Mouse (Mus musculus) forebrain, embryonic 12.5 days (tissue): Measurements from ENCODE around the gene Nr1i3. TPM values are rescaled to one million over a fixed set of nuclear protein-coding genes. Genes with fewer than 3 reads are reported as not detected.
A peak's percentile ranks its signal among the peaks of the same experiment; 100 is the strongest.

Source experiments
- ATAC-seq: fragments of 200-750 bp; cut with Nextera tagmentation; 2 replicates; pipeline ENCODE4 v1.8.0; 2017; ENCODE audit warnings: moderate TSS enrichment; ENCODE audit not compliant: low FRiP score
- H3K27ac ChIP-seq: fragments of 300-500 bp; sonication (generic); 2 replicates; pipeline ENCODE4 v1.5.1; 2016; ENCODE audit warnings: mild to moderate bottlenecking
- H3K27me3 ChIP-seq: fragments of 300-500 bp; sonication (generic); 2 replicates; pipeline ENCODE4 v1.6.1; 2016; ENCODE audit warnings: mild to moderate bottlenecking
- H3K36me3 ChIP-seq: fragments of 300-500 bp; sonication (generic); replicated peaks from 2 replicates; pipeline ENCODE4 v1.6.1; 2016; ENCODE audit warnings: mild to moderate bottlenecking
- H3K4me1 ChIP-seq: fragments of 300-500 bp; sonication (generic); 2 replicates; pipeline ENCODE4 v1.6.1; 2016
- H3K4me2 ChIP-seq: fragments of 300-500 bp; sonication (generic); 2 replicates; pipeline ENCODE4 v1.6.1; 2016; ENCODE audit warnings: mild to moderate bottlenecking, moderate library complexity
- H3K4me3 ChIP-seq: fragments of 300-500 bp; sonication (generic); replicated peaks from 2 replicates; pipeline ENCODE4 v1.5.1; 2016; ENCODE audit warnings: mild to moderate bottlenecking
- H3K9ac ChIP-seq: fragments of 300-500 bp; sonication (generic); 2 replicates; pipeline ENCODE4 v1.6.1; 2016; ENCODE audit warnings: mild to moderate bottlenecking
- H3K9me3 ChIP-seq: fragments of 300-500 bp; sonication (generic); 2 replicates; pipeline ENCODE4 v1.6.1; 2016
- WGBS: fragments of 180-500 bp; shearing (Covaris S2); methylation state at CpG from one replicate; pipeline ENCODE4 v1.1.7; 2016; 5-methylcytosine and 5-hydroxymethylcytosine counted together
- polyA plus RNA-seq: library from polyadenylated mRNA; unstranded; fragments of >200 nt; fragmentation: Nextera tagmentation; extraction: Ambion mirVana; gene quantifications from 2 replicates; pipeline ENCODE4 v1.2.1, GENCODE M21; 2016

Gene Nr1i3
- polyA plus RNA-seq, 1 experiment from 2014 or later: 0.22 TPM

DNA sequence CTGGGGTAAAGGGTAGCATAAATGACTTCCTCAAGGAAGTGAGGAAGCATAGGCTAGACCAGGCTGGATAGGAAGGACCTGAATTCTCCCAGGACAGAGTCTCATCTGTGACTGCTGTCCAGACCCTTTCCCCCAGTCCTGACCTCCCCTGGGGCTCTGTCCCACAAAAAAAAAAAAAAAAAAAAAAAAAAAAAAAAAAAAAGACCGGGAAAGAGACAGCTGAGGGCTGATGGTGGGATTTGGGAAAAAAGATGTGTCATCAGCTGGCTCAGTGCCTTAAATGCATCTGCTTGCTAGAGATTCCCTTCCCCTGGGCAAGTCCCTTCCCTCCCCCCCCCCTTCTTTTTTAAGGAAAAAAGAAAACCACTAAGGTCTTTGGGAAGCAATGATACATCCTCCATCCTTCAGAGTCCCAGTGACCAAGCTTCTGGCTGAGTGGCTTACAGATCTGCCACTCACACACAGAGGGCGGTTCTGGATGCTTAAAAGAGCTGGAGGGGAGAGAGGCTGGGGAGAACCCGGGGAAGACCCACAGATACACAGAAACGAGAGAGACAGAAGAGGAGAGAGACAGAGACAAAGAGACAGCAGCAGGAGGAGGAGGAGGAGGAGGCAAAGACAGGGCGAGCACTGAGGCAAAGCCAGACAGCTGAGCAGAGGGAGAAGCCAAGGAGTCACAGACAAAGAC, 36.3 kb downstream of the Nr1i3 start, which contains the start of gene Adamts4:
Gene Adamts4, plus strand, starts transcription at position 509 of the 688 bp plus-strand sequence.
- Histone ChIP-seq H3K27me3 (peaks cover 5% of the 10 kb centered on the region), H3K4me1 (peaks cover 58% of the 10 kb centered on the region)
- no peak for ATAC-seq

DNA sequence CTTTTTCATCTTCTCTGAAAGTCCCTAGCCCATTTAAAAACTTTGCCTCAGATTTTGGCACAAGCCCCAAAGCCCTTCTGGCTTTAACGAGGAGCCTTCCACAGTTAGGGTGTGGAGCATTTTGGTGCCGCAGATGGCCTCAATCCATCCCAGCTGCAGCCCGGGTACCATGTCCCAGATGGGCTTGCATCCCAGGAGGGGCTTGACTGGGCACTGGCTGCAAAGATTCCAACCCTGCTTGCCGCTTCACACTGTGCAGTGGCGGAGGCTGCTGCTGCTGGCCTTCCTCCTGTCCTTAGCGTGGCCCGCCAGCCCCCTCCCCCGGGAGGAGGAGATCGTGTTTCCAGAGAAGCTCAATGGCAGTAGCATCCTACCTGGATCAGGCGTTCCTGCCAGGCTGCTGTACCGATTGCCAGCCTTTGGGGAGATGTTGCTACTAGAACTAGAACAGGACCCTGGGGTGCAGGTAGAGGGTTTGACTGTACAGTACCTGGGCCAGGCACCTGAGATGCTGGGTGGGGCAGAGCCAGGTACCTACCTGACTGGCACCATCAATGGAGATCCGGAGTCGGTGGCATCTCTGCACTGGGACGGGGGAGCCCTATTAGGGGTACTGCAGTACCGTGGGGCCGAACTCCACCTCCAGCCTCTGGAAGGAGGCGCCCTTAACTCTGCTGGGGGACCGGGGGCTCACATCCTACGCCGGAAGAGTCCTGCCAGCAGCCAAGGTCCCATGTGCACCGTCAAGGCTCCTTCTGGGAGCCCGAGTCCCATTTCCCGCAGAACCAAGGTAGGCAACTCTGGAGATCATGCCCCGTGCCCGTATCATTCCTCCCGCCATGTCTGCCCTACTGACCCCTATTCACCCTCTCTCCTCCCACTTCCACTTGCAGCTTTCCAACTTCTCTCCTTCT, 37.2 kb downstream of the Nr1i3 start, which contains the start of gene Ndufs2:
Gene Ndufs2, minus strand, starts transcription at position 709 of the 914 bp plus-strand sequence.
- no peak for ATAC-seq
- H3K36me3 ChIP-seq: no peaks in the 10 kb centered on the region
- H3K4me3 ChIP-seq: peak within 1 kb of the TSS; percentile 22
- H3K27me3 ChIP-seq: peaks cover 5% of the 10 kb centered on the region
- WGBS: 12% methylated on average over 26 of the region's 26 CpGs
- H3K27ac ChIP-seq: peak within 1 kb of the TSS; percentile 72
- peak within 1 kb of the TSS; percentile 47 for H3K4me2 ChIP-seq
- peak within 1 kb of the TSS; percentile 44 for H3K9ac ChIP-seq
- H3K4me1 ChIP-seq: peaks cover 52% of the 10 kb centered on the region
- H3K9me3 ChIP-seq: no peaks in the 10 kb centered on the region

More for the DNA sequence above, 36.3 kb downstream of the Nr1i3 start, which contains the start of gene Adamts4:
- peak within 1 kb of the TSS; percentile 72 for H3K27ac ChIP-seq
- H3K4me2 ChIP-seq: peak within 1 kb of the TSS; percentile 47
- H3K9me3 ChIP-seq: no peaks in the 10 kb centered on the region
- H3K9ac ChIP-seq: peak within 1 kb of the TSS; percentile 44
- H3K4me3 ChIP-seq: peak within 1 kb of the TSS; percentile 22
- H3K36me3 ChIP-seq: peaks cover 6% of the 10 kb centered on the region
- 21% methylated on average over 5 of the region's 5 CpGs for WGBS

DNA sequence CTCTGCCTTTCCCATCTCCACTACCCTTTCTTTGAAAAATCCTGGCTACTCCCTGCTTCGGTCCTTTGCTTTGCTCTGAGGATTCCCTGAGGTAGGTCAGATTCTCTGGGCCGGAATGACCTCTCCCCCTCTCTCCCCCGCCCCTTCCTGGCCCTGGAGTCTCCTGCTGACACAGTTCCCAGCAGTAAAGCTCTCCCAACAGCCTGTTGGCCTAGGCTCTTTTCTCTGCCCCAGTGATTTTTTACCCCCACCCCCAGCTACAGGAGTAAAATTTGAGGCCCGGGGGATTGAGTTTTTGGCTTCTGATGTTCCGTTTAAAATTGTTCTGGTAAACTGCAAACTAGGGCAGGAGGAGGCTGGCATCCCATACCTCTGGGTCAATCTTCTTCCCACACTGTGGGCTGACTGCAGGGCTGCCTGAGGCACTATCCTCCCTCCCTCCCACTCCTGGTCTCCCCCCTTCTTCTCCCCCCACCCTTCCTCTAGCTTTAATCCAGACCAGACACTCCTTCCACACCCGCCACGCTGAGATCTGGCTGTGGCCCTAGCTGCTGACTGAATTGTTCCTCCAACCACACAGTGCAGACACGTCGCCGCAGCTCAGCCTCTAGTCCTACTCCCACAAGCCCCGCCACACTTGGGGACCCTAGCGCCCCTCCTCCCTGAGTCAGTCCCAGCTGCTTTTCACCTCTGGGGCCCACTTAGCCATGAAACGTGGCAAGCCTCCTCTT, 38.0 kb downstream of the Nr1i3 start:
- Histone ChIP-seq H3K27ac (peak overlapping the region; percentile 72), H3K4me2 (peak overlapping the region; percentile 47), H3K9me3 (no peaks in the 10 kb centered on the region), H3K36me3 (no peaks in the 10 kb centered on the region), H3K4me1 (peaks cover 46% of the 10 kb centered on the region), H3K27me3 (peaks cover 5% of the 10 kb centered on the region), H3K9ac (peak overlapping the region; percentile 44), H3K4me3 (peak overlapping the region; percentile 22)
- WGBS: 2% methylated on average over 13 of the region's 13 CpGs
- ATAC-seq: no peak

DNA sequence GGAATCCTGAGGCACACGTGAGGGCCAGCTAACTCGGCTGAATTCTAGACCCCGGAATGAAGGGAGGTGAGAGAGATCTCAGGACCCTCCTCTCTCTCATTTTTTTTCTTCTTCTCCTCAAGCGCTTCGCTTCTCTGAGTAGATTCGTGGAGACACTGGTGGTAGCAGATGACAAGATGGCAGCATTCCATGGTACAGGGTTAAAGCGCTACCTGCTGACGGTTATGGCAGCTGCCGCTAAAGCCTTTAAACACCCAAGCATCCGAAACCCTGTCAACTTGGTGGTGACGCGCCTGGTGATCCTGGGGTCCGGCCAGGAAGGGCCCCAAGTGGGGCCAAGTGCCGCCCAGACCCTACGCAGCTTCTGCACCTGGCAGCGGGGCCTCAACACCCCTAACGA, 38.6 kb downstream of the Nr1i3 start:
- no peak for ATAC-seq
- Histone ChIP-seq H3K27me3 (peaks cover 5% of the 10 kb centered on the region), H3K9me3 (no peaks in the 10 kb centered on the region), H3K36me3 (no peaks in the 10 kb centered on the region), H3K4me3 (peak overlapping the region; percentile 13; the same call in 1 of the 2 replicates), H3K9ac (peak overlapping the region; percentile 36), H3K4me1 (peaks cover 44% of the 10 kb centered on the region), H3K27ac (peak overlapping the region; percentile 72), H3K4me2 (peak overlapping the region; percentile 47)
- WGBS: 55% methylated on average over 17 of the region's 17 CpGs

DNA sequence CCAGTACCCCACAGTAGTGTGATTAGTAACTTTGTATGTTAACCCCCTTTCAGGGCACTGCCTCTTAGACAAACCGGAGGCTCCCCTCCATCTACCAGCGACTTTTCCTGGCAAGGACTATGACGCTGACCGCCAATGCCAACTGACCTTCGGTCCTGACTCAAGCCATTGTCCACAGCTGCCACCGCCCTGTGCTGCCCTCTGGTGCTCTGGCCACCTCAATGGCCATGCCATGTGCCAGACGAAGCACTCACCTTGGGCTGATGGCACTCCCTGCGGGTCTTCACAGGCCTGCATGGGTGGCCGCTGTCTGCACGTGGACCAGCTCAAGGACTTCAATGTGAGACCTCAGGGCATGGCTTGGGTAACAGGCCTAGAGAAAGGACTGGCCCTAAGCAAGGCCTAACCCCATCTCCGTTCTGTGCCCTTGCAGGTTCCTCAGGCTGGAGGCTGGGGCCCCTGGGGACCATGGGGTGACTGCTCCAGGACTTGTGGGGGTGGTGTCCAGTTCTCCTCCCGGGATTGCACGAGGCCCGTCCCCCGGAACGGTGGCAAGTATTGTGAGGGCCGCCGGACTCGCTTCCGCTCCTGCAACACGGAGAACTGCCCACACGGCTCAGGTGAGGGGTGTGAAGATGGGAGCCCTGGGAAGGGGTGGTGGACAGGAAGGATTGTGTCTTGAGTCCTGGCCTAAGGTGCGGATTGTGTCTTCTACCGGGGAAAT, 42.5 kb downstream of the Nr1i3 start:
- Histone ChIP-seq H3K36me3 (no peaks in the 10 kb centered on the region), H3K4me3 (no peak overlapping the region), H3K9ac (no peak overlapping the region), H3K4me1 (peaks cover 18% of the 10 kb centered on the region), H3K27ac (no peak overlapping the region), H3K9me3 (no peaks in the 10 kb centered on the region), H3K4me2 (no peak overlapping the region), H3K27me3 (peaks cover 10% of the 10 kb centered on the region)
- WGBS: 90% methylated on average over 24 of the region's 24 CpGs
- no peak for ATAC-seq

DNA sequence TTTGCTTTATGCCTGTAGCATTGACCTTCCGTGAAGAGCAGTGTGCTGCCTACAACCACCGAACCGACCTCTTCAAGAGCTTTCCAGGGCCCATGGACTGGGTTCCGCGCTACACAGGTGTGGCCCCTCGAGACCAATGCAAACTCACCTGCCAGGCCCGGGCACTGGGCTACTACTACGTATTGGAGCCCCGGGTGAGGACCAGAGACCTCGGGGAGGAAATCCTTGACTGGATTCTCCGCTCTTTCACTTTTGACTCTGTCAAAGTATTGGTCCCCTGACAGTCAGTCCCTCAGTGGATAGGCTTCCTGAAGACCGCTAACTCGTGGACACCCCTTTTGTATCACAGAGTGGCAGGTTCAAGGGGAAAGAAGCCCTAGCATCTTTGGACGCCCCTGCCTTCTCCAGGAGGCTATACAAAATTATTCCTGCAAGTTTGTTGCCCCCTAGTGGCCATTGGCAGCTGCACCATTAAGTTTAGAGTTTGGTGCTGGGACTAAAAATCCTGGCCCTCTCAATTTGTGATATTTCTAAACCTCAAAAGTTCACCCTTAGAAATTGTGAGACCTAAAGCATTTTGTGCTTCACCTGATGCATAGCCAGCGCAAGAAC, 43.3 kb downstream of the Nr1i3 start:
- no peaks in the 10 kb centered on the region for H3K36me3 ChIP-seq
- no peak overlapping the region for H3K4me2 ChIP-seq
- peaks cover 12% of the 10 kb centered on the region for H3K4me1 ChIP-seq
- H3K27me3 ChIP-seq: peaks cover 10% of the 10 kb centered on the region
- no peak overlapping the region for H3K9ac ChIP-seq
- ATAC-seq: peak; percentile 28; the same call in 1 of the 2 replicates
- no peaks in the 10 kb centered on the region for H3K9me3 ChIP-seq
- no peak overlapping the region for H3K27ac ChIP-seq
- no peak overlapping the region for H3K4me3 ChIP-seq
- 69% methylated on average over 15 of the region's 15 CpGs for WGBS

DNA sequence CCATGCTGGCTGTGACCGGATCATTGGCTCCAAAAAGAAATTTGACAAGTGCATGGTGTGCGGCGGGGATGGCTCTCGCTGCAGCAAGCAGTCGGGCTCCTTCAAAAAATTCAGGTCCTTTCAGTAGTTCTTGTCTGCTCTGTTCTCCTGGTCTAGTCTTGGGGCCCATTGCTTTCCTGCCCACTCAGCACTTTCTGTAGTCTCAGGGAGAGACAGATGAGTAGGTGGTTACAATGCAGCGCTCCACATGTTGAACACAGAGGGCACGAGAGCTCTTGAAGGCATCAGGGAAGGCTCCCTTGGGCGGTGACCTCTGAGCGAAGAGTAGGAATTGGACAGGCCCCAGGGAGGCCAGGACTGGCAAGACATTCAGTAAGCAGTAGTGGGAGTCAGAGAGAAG, 44.0 kb downstream of the Nr1i3 start:
- no peak overlapping the region for H3K4me3 ChIP-seq
- peaks cover 12% of the 10 kb centered on the region for H3K4me1 ChIP-seq
- no peak overlapping the region for H3K4me2 ChIP-seq
- H3K27ac ChIP-seq: no peak overlapping the region
- ATAC-seq: no peak
- no peaks in the 10 kb centered on the region for H3K36me3 ChIP-seq
- WGBS: 90% methylated on average over 9 of the region's 9 CpGs
- no peaks in the 10 kb centered on the region for H3K9me3 ChIP-seq
- no peak overlapping the region for H3K9ac ChIP-seq
- H3K27me3 ChIP-seq: peaks cover 8% of the 10 kb centered on the region

DNA sequence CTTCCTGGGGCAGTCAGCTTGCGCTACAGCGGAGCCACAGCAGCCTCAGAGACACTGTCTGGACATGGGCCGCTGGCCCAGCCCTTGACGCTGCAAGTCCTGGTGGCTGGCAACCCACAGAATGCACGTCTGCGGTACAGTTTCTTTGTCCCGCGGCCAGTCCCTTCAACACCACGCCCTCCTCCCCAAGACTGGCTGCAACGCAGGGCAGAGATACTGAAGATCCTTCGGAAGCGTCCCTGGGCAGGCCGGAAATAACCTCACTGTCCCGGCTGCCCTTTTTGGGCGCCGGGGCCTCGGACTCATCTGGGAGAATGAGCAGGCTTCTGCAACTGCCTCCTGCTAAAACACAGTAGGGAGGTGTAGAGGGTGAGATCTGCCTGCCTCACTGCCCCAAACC, 45.2 kb downstream of the Nr1i3 start:
- no peak for ATAC-seq
- H3K4me3 ChIP-seq: no peak overlapping the region
- H3K9me3 ChIP-seq: no peaks in the 10 kb centered on the region
- no peaks in the 10 kb centered on the region for H3K36me3 ChIP-seq
- 84% methylated on average over 17 of the region's 17 CpGs for WGBS
- H3K4me1 ChIP-seq: peaks cover 18% of the 10 kb centered on the region
- H3K27me3 ChIP-seq: peaks cover 4% of the 10 kb centered on the region; the same call in 1 of the 2 replicates
- H3K27ac ChIP-seq: no peak overlapping the region
- H3K9ac ChIP-seq: no peak overlapping the region
- no peak overlapping the region for H3K4me2 ChIP-seq

DNA sequence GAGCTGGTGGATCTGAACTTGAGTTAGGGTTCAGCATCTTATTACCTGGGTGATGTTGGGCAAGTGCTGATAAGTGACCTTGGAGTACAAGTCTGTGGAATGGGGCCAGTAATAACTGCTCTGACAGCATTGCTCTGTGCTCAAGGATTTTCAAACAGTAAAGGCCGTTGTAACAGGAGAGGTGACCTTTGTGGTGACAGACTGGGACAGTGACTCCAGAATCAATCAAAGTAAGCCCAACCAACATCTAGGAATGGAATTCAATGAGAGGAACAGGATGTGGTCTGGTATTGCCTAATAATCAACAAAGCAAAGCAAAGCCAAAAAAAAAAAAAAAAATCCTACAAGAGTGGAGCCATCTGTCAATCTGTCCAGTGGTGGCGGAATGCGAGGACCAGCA, 46.5 kb downstream of the Nr1i3 start:
- Histone ChIP-seq H3K9ac (no peak overlapping the region), H3K4me2 (no peak overlapping the region), H3K4me3 (no peak overlapping the region), H3K36me3 (no peaks in the 10 kb centered on the region), H3K4me1 (peaks cover 18% of the 10 kb centered on the region), H3K27me3 (peaks cover 4% of the 10 kb centered on the region; the same call in 1 of the 2 replicates), H3K27ac (no peak overlapping the region), H3K9me3 (no peaks in the 10 kb centered on the region)
- WGBS: 87% methylated on average over 3 of the region's 3 CpGs
- ATAC-seq: no peak

DNA sequence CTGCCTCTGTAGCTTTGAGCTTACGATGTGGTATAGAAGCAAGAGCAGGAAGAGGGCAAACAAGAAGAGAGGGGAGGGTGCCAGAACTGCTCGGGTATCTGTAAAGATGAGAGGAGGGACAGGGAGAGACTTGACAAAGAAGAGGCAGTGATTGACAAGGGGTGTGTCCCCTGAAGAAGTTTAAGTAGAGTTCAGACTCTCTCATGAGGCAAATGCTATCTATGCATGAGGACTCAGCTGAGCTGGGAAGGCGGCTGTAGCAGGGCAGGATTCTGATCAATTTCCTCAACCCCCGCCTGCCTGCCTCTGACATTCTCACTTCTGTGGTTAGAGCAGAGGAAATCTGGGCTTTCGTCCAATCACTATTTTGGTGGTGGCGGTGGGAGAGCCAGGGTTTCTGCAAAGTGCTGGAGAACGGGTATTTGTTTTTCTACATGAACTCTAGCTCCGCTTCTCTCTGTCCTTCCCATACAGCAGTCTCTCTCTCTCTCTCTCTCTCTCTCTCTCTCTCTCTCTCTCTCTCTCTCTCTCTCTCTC, 48.9 kb downstream of the Nr1i3 start:
- peak overlapping the region; percentile 29; the same call in 1 of the 2 replicates for H3K9ac ChIP-seq
- peak; percentile 71 for ATAC-seq
- no peaks in the 10 kb centered on the region for H3K9me3 ChIP-seq
- peak overlapping the region; percentile 28 for H3K4me3 ChIP-seq
- peak overlapping the region; percentile 78 for H3K27ac ChIP-seq
- WGBS: 6% methylated on average over 8 of the region's 8 CpGs
- no peaks in the 10 kb centered on the region for H3K36me3 ChIP-seq
- H3K4me1 ChIP-seq: peaks cover 18% of the 10 kb centered on the region
- peak overlapping the region; percentile 48 for H3K4me2 ChIP-seq
- peaks cover 8% of the 10 kb centered on the region; the same call in 1 of the 2 replicates for H3K27me3 ChIP-seq

DNA sequence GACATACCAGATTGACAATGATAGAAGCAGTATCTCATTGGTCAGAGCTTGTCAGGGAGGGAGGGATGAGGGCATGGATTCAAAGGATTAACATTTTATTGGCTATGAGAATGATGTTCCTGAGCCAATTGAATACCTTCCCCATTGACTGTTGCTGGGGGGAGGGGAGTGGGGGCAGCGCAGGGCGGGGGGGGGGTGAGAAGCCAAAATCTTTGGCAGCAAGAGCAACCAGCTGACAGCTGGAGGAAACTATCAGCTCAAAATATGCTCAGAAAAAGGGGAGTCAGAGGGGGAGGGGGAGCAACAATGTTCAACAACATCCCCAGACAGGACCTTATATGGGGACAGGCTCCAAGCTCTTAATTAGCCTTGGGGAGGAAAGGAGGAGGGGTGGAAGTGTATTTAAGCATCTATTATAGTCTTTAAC, 49.4 kb downstream of the Nr1i3 start:
- WGBS: 0% methylated on average over 2 of the region's 2 CpGs
- no peaks in the 10 kb centered on the region for H3K36me3 ChIP-seq
- peaks cover 8% of the 10 kb centered on the region; the same call in 1 of the 2 replicates for H3K27me3 ChIP-seq
- H3K4me2 ChIP-seq: peak overlapping the region; percentile 48
- H3K9me3 ChIP-seq: no peaks in the 10 kb centered on the region
- peak overlapping the region; percentile 28 for H3K4me3 ChIP-seq
- H3K27ac ChIP-seq: peak overlapping the region; percentile 78; the same call in 1 of the 2 replicates
- peak; percentile 89 for ATAC-seq
- H3K9ac ChIP-seq: peak overlapping the region; percentile 29; the same call in 1 of the 2 replicates
- H3K4me1 ChIP-seq: peaks cover 18% of the 10 kb centered on the region
